Mouse (Mus musculus) bone marrow, adult 2 months (tissue): ENCODE data around the gene Dbx2.

Experiments
- CTCF ChIP-seq: fragments of 200-500 bp; IDR thresholded peaks from 2 replicates; pipeline ENCODE4 v1.5.1; 2011; ENCODE audit warnings: low read length, control low read depth; ENCODE audit not compliant: control insufficient read depth, insufficient read depth
- POLR2A ChIP-seq: fragments of 200-500 bp; IDR thresholded peaks from 2 replicates; pipeline ENCODE4 v1.6.1; 2011; ENCODE audit warnings: low read depth, mild to moderate bottlenecking, control low read depth, low read length, borderline replicate concordance; ENCODE audit not compliant: control insufficient read depth

- no peak for TF ChIP-seq CTCF
- no peak for TF ChIP-seq POLR2A
Measured at GRCm38 (mm10) chr15:95691129-95691528, 35.4 kb upstream of the Dbx2 start.
